Mouse (Mus musculus): ENCODE data around the gene Erc2. TPM values are rescaled to one million over a fixed set of nuclear protein-coding genes. Genes with fewer than 3 reads are reported as not detected.

Gene Erc2
- total and polyA plus RNA-seq, 3 experiments = not detected

- Histone ChIP-seq H3K4me3 (replicated peaks in 1 of 3; ENCODE audit: low read depth in 2 of 3, low read length in 2 of 3, poor library complexity in 1 of 3) (no peak overlapping the region), H3K9me3 (replicated peaks; ENCODE audit: low read length) (peaks cover 90% of the 10 kb centered on the region), H3K36me3 (replicated peaks in 1 of 2; ENCODE audit: control insufficient read depth in 1 of 2, insufficient read depth in 1 of 2, low read length in 1 of 2) (no peaks in the 10 kb centered on the region), H3K79me2 (replicated peaks; ENCODE audit: control insufficient read depth, extremely low read depth, insufficient read depth, poor library complexity, severe bottlenecking) (no peaks in the 10 kb centered on the region), H3K27me3 (replicated peaks) (no peaks in the 10 kb centered on the region), H3K27ac (ENCODE audit: insufficient read depth, low read depth) (no peak overlapping the region), H3K4me1 (ENCODE audit: control insufficient read depth in 1 of 2, insufficient read depth in 2 of 2) (no peaks in the 10 kb centered on the region), H3K4me2 (ENCODE audit: insufficient read depth, low read depth, poor library complexity, severe bottlenecking) (no peak overlapping the region), H3K9ac (ENCODE audit: insufficient read depth, low read depth) (no peak overlapping the region)
- in situ Hi-C loops (cut with MboI; ENCODE audit: low pct_ligation_motif_present, low pct_unique_long_range_greater_than_20kb, low sequenced_read_pairs) = no loop called here
- dilution Hi-C loops (cut with MboI; ENCODE audit: extremely low pct_ligation_motif_present, extremely low pct_unique_long_range_greater_than_20kb, low sequenced_read_pairs) = no loop called here
- no peak for DNase-seq (ENCODE audit: extremely low read depth)
- no peak for TF ChIP-seq MAX (IDR thresholded peaks at IDR 0.05; ENCODE audit: low read length)
- no peak for TF ChIP-seq POLR2AphosphoS2 (IDR thresholded peaks at IDR 0.05; ENCODE audit: low read depth, low read length)
- no peak for TF ChIP-seq NELFE (IDR thresholded peaks at IDR 0.05; ENCODE audit: low read depth, low read length)
- TF ChIP-seq TCF12 (IDR thresholded peaks at IDR 0.05; ENCODE audit: low read depth, low read length) = no peak
These were observed 796.3 kb downstream of the Erc2 start for GRCm38 (mm10) chr14:28418497-28418896.

- no peaks in the 10 kb centered on the region for H3K36me3 ChIP-seq (replicated peaks in 1 of 2; ENCODE audit: control insufficient read depth in 1 of 2, insufficient read depth in 1 of 2, low read length in 1 of 2)
- peaks cover 88% of the 10 kb centered on the region for H3K9me3 ChIP-seq (replicated peaks; ENCODE audit: low read length)
- no peak overlapping the region for H3K27ac ChIP-seq (ENCODE audit: insufficient read depth, low read depth)
- TF ChIP-seq RAD21 (IDR thresholded peaks at IDR 0.05; ENCODE audit: low read depth, low read length) = no peak
- no peak for TF ChIP-seq KAT2A (IDR thresholded peaks at IDR 0.05; ENCODE audit: insufficient replicate concordance, low read length)
- dilution Hi-C loops (cut with MboI; ENCODE audit: extremely low pct_ligation_motif_present, extremely low pct_unique_long_range_greater_than_20kb, low sequenced_read_pairs) (no loop called here), in situ Hi-C loops (cut with MboI; ENCODE audit: low pct_ligation_motif_present, low pct_unique_long_range_greater_than_20kb, low sequenced_read_pairs) (no loop called here)
- no peak overlapping the region for H3K4me3 ChIP-seq (replicated peaks in 1 of 3; ENCODE audit: low read depth in 2 of 3, low read length in 2 of 3, poor library complexity in 1 of 3)
- no peak overlapping the region for H3K9ac ChIP-seq (ENCODE audit: insufficient read depth, low read depth)
- no peaks in the 10 kb centered on the region for H3K4me1 ChIP-seq (ENCODE audit: control insufficient read depth in 1 of 2, insufficient read depth in 2 of 2)
- DNase-seq (ENCODE audit: extremely low read depth) = no peak
- no peaks in the 10 kb centered on the region for H3K79me2 ChIP-seq (replicated peaks; ENCODE audit: control insufficient read depth, extremely low read depth, insufficient read depth, poor library complexity, severe bottlenecking)
- no peak overlapping the region for H3K4me2 ChIP-seq (ENCODE audit: insufficient read depth, low read depth, poor library complexity, severe bottlenecking)
- H3K27me3 ChIP-seq (replicated peaks) = no peaks in the 10 kb centered on the region
These were observed 797.0 kb downstream of the Erc2 start for GRCm38 (mm10) chr14:28419188-28419587.

- no peak overlapping the region for H3K4me3 ChIP-seq (replicated peaks in 1 of 3; ENCODE audit: low read depth in 2 of 3, low read length in 2 of 3, poor library complexity in 1 of 3)
- no peak overlapping the region for H3K9ac ChIP-seq (ENCODE audit: insufficient read depth, low read depth)
- no peaks in the 10 kb centered on the region for H3K79me2 ChIP-seq (replicated peaks; ENCODE audit: control insufficient read depth, extremely low read depth, insufficient read depth, poor library complexity, severe bottlenecking)
- H3K4me1 ChIP-seq (ENCODE audit: control insufficient read depth in 1 of 2, insufficient read depth in 2 of 2) = no peaks in the 10 kb centered on the region
- no peak overlapping the region for H3K4me2 ChIP-seq (ENCODE audit: insufficient read depth, low read depth, poor library complexity, severe bottlenecking)
- TF ChIP-seq IRF4 (IDR thresholded peaks at IDR 0.05; ENCODE audit: low read depth, low read length) (no peak), TCF12 (IDR thresholded peaks at IDR 0.05; ENCODE audit: low read depth, low read length) (no peak)
- no peak overlapping the region for H3K27ac ChIP-seq (ENCODE audit: insufficient read depth, low read depth)
- peaks cover 84% of the 10 kb centered on the region for H3K9me3 ChIP-seq (replicated peaks; ENCODE audit: low read length)
- in situ Hi-C loops (cut with MboI; ENCODE audit: low pct_ligation_motif_present, low pct_unique_long_range_greater_than_20kb, low sequenced_read_pairs) = no loop called here
- DNase-seq (ENCODE audit: extremely low read depth) = no peak
- H3K27me3 ChIP-seq (replicated peaks) = no peaks in the 10 kb centered on the region
- dilution Hi-C loops (cut with MboI; ENCODE audit: extremely low pct_ligation_motif_present, extremely low pct_unique_long_range_greater_than_20kb, low sequenced_read_pairs) = no loop called here
- no peaks in the 10 kb centered on the region for H3K36me3 ChIP-seq (replicated peaks in 1 of 2; ENCODE audit: control insufficient read depth in 1 of 2, insufficient read depth in 1 of 2, low read length in 1 of 2)
These were observed 798.4 kb downstream of the Erc2 start for GRCm38 (mm10) chr14:28420596-28420995.

- no peak for DNase-seq (ENCODE audit: extremely low read depth)
- dilution Hi-C loops (cut with MboI; ENCODE audit: extremely low pct_ligation_motif_present, extremely low pct_unique_long_range_greater_than_20kb, low sequenced_read_pairs) = no loop called here
- Histone ChIP-seq H3K79me2 (replicated peaks; ENCODE audit: control insufficient read depth, extremely low read depth, insufficient read depth, poor library complexity, severe bottlenecking) (no peaks in the 10 kb centered on the region), H3K27me3 (replicated peaks) (no peaks in the 10 kb centered on the region), H3K36me3 (replicated peaks in 1 of 2; ENCODE audit: control insufficient read depth in 1 of 2, insufficient read depth in 1 of 2, low read length in 1 of 2) (no peaks in the 10 kb centered on the region), H3K9me3 (replicated peaks; ENCODE audit: low read length) (peaks cover 81% of the 10 kb centered on the region), H3K27ac (ENCODE audit: insufficient read depth, low read depth) (no peak overlapping the region), H3K4me1 (ENCODE audit: control insufficient read depth in 1 of 2, insufficient read depth in 2 of 2) (no peaks in the 10 kb centered on the region), H3K4me3 (replicated peaks in 1 of 3; ENCODE audit: low read depth in 2 of 3, low read length in 2 of 3, poor library complexity in 1 of 3) (no peak overlapping the region), H3K4me2 (ENCODE audit: insufficient read depth, low read depth, poor library complexity, severe bottlenecking) (no peak overlapping the region), H3K9ac (ENCODE audit: insufficient read depth, low read depth) (no peak overlapping the region)
- TF ChIP-seq NELFE (IDR thresholded peaks at IDR 0.05; ENCODE audit: low read depth, low read length) (no peak), ELF1 (IDR thresholded peaks at IDR 0.05; ENCODE audit: low read depth, low read length) (no peak), ZKSCAN1 (IDR thresholded peaks at IDR 0.05; ENCODE audit: borderline replicate concordance, low read depth, low read length) (no peak), NRF1 (IDR thresholded peaks at IDR 0.05; ENCODE audit: low read depth, low read length) (no peak), JUN (IDR thresholded peaks at IDR 0.05; ENCODE audit: insufficient read depth, low read depth, low read length) (no peak), CTCF (conservative IDR thresholded peaks at IDR 0.05 in 1 of 2, IDR thresholded peaks at IDR 0.05 in 1 of 2; ENCODE audit: low read depth in 2 of 2, low read length in 2 of 2) (no peak), MYC (IDR thresholded peaks at IDR 0.05; ENCODE audit: low read depth, low read length) (no peak), BHLHE40 (IDR thresholded peaks at IDR 0.05; ENCODE audit: low read depth, low read length) (no peak), KAT2A (IDR thresholded peaks at IDR 0.05; ENCODE audit: insufficient replicate concordance, low read length) (no peak), ZNF384 (IDR thresholded peaks at IDR 0.05; ENCODE audit: low read depth, low read length) (no peak), TBP (conservative IDR thresholded peaks at IDR 0.05; ENCODE audit: low read depth, low read length) (no peak), JUND (conservative IDR thresholded peaks at IDR 0.05; ENCODE audit: low read depth, low read length) (no peak), MEF2A (IDR thresholded peaks at IDR 0.05; ENCODE audit: borderline replicate concordance, low read depth, low read length) (no peak), MXI1 (IDR thresholded peaks at IDR 0.05; ENCODE audit: low read depth, low read length) (no peak)
- in situ Hi-C loops (cut with MboI; ENCODE audit: low pct_ligation_motif_present, low pct_unique_long_range_greater_than_20kb, low sequenced_read_pairs) = no loop called here
These were observed 804.4 kb downstream of the Erc2 start for GRCm38 (mm10) chr14:28426610-28427009.

Measured in CH12.LX (cell line).